Mouse (Mus musculus) E14TG2a.4 (cell line): ENCODE results near the gene Dnajc15.

Source experiments
- CTCF ChIP-seq: conservative IDR thresholded peaks from 2 replicates; pipeline ENCODE4 v1.5.1; 2014; ENCODE audit warnings: low read length
- NANOG ChIP-seq: IDR thresholded peaks from 2 replicates; pipeline ENCODE4 v1.6.1; 2014; ENCODE audit warnings: borderline replicate concordance, low read length, mixed read lengths
- POU5F1 ChIP-seq: IDR thresholded peaks from 2 replicates; pipeline ENCODE4 v1.6.1; 2014; ENCODE audit warnings: low read length, borderline replicate concordance

GRCm38 (mm10) chr14:77795240-77795639 is 79.7 kb downstream of the Dnajc15 start:
- no peak for TF ChIP-seq CTCF
- TF ChIP-seq POU5F1: no peak
- TF ChIP-seq NANOG: no peak
